Mouse (Mus musculus): ENCODE results near the gene Cd3eap. TPM values are rescaled to one million over a fixed set of nuclear protein-coding genes. Genes with fewer than 3 reads are reported as not detected.

Cd3eap gene
- 17.9 TPM for polyA plus RNA-seq (2015; fragmentation: Illumina TruSeq; extraction: RNeasy Lipid Tissue Mini Kit (QIAGEN cat#74804); ENCODE audit: low read depth, low replicate concordance)

DNA sequence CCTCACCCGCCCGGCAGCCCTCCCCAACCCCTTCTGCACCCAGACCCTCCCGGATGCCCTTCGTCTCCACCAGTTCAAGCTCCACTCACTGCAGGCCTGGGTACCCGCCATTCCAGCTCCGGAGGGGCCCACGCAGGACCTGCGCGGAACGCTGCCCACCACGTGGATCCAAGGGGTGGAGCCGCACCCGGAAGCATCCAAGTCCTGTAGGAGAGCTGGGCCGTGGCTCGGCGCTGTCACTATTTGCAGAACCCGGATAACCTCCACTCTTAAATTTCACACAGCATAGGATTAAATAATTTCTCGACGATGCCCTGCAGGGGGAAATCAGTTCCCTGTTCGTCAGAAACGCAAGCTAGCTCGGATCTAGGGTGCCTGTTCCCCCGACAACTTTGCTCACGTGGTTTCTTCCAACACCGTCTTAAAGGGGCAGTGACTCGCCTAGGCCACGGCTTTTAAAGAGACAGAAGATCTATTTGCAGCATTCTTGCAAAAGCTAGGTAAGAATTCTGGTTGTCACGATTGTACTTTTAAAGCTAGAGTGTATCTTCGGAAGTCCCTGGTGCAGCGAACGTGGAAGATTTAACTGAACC, at the start of gene Cd3eap, which contains the start of gene Ppp1r13l:
Gene Cd3eap, minus strand, starts transcription at position 185 of the 593 bp plus-strand sequence.
Gene Ppp1r13l, plus strand, starts transcription at position 451 of the 593 bp plus-strand sequence.

GRCm38 (mm10) chr7:19404476-19404875, 45.2 kb upstream of the Cd3eap start, which contains the start of gene Ckm:
TSS of gene Ckm (plus strand) at chr7:19404776.

GRCm38 (mm10) chr7:19403731-19404296, 44.5 kb upstream of the Cd3eap start, which contains the start of gene Klc3:
TSS of gene Klc3 (minus strand) at chr7:19404104.

DNA sequence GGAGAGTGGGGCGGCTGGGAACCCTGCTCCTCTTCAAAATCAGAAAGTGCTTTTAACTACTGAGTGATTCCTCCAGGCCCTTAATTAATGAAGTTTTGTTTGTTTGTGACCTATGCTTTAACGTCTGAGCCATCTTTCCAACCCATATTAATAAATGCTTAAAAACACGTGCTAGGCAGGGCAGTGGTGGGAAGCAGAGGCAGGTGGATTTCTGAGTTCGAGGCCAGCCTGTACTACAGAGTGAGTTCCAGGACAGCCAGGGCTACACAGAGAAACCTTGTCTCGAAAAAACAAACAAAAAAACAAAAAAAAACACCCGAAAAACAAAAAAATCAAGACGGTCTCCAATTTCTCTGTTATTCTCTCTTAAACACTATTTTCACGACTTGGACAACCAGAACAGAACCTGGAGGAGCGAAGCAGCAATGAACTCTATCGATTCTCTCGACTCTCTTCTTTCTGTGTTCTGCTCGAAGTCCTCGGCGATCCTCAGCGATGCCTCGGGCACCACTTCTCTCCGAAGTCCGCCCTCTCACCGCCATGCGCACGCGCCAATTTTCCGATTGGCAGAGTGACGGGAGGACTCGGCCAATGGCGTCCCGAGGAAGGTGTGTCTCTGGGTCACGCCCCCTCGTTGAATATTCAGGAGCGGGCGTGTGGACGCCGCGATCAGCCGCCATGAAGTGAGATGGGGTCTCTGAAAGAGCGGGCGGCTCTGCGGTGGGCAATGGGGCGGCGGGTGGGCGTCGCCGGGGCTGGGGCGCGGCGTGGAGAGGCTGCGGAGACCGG, 22.3 kb upstream of the Cd3eap start, which contains the start of gene Ercc2:
Gene Ercc2, plus strand, starts transcription at position 634 of the 789 bp plus-strand sequence.

GRCm38 (mm10) chr7:19344237-19344847, 14.9 kb downstream of the Cd3eap start, which contains the start of gene Ercc1:
TSS of gene Ercc1 (plus strand) at chr7:19344778.

DNA sequence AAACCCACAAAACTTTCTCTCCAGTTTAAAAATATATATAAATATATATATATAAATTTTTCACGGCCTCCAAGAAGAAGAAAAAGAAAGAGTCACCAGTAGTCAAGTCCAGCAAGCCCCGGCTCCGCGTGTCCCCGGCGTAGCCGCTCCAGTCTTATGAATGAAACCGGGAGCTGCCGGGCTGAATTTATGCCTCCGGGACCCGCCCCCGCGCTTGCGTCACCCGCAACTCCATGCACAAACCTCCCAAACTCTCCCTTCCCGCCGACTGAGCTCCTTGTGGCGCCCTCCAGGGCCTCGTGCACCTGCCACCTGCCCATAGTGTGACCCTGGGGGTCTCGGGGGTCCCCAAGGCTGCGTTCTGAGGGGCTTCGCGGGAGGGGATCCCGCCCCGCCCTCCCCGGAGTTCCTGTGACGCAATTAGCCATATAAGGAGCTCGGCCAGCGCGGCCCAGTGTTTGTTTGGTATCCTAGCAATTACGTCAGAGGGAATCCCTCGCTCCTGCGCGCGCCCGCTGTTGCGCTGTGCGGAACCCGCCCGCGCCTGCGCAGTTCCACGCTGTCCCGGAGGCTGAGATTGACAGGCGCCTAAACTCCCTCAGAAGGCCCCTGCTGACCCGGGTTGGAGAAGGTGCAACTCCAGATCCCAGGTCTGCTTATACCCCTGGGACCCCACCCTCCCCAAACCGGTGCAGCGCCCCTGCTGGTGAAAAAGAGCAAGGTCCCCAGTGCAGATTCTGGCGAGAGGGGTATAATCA, 49.2 kb downstream of the Cd3eap start, which contains the start of gene Fosb:
Gene Fosb, minus strand, starts transcription at position 168 of the 758 bp plus-strand sequence.

Other genes with a start within 250 kb of the Cd3eap start
- 0.33 TPM for gene Gm4969, start 241.1 kb downstream of the Cd3eap start, polyA plus RNA-seq (2015; fragmentation: Illumina TruSeq; extraction: RNeasy Lipid Tissue Mini Kit (QIAGEN cat#74804); ENCODE audit: low read depth, low replicate concordance)
- 7.9 TPM for gene Fbxo46, start 239.6 kb downstream of the Cd3eap start, polyA plus RNA-seq (2015; fragmentation: Illumina TruSeq; extraction: RNeasy Lipid Tissue Mini Kit (QIAGEN cat#74804); ENCODE audit: low read depth, low replicate concordance)
- gene Qpctl, start 210.2 kb downstream of the Cd3eap start, polyA plus RNA-seq (2015; fragmentation: Illumina TruSeq; extraction: RNeasy Lipid Tissue Mini Kit (QIAGEN cat#74804); ENCODE audit: low read depth, low replicate concordance) = 14.4 TPM
- gene Snrpd2, start 209.8 kb downstream of the Cd3eap start, polyA plus RNA-seq (2015; fragmentation: Illumina TruSeq; extraction: RNeasy Lipid Tissue Mini Kit (QIAGEN cat#74804); ENCODE audit: low read depth, low replicate concordance) = 82.5 TPM
- gene Gipr, start 193.4 kb downstream of the Cd3eap start, polyA plus RNA-seq (2015; fragmentation: Illumina TruSeq; extraction: RNeasy Lipid Tissue Mini Kit (QIAGEN cat#74804); ENCODE audit: low read depth, low replicate concordance) = 1.8 TPM
- 113 TPM for gene Eml2, start 183.1 kb downstream of the Cd3eap start, polyA plus RNA-seq (2015; fragmentation: Illumina TruSeq; extraction: RNeasy Lipid Tissue Mini Kit (QIAGEN cat#74804); ENCODE audit: low read depth, low replicate concordance)
- 3.4 TPM for gene Gpr4, start 146.9 kb downstream of the Cd3eap start, polyA plus RNA-seq (2015; fragmentation: Illumina TruSeq; extraction: RNeasy Lipid Tissue Mini Kit (QIAGEN cat#74804); ENCODE audit: low read depth, low replicate concordance)
- 44.3 TPM for gene Opa3, start 131.1 kb downstream of the Cd3eap start, polyA plus RNA-seq (2015; fragmentation: Illumina TruSeq; extraction: RNeasy Lipid Tissue Mini Kit (QIAGEN cat#74804); ENCODE audit: low read depth, low replicate concordance)
- gene Vasp, start 87.7 kb downstream of the Cd3eap start, polyA plus RNA-seq (2015; fragmentation: Illumina TruSeq; extraction: RNeasy Lipid Tissue Mini Kit (QIAGEN cat#74804); ENCODE audit: low read depth, low replicate concordance) = 14.7 TPM
- not detected for gene Ppm1n, start 79.4 kb downstream of the Cd3eap start, polyA plus RNA-seq (2015; fragmentation: Illumina TruSeq; extraction: RNeasy Lipid Tissue Mini Kit (QIAGEN cat#74804); ENCODE audit: low read depth, low replicate concordance)
- 116 TPM for gene Rtn2, start 76.9 kb downstream of the Cd3eap start, polyA plus RNA-seq (2015; fragmentation: Illumina TruSeq; extraction: RNeasy Lipid Tissue Mini Kit (QIAGEN cat#74804); ENCODE audit: low read depth, low replicate concordance)
- 8.0 TPM for gene Fosb, start 49.4 kb downstream of the Cd3eap start, polyA plus RNA-seq (2015; fragmentation: Illumina TruSeq; extraction: RNeasy Lipid Tissue Mini Kit (QIAGEN cat#74804); ENCODE audit: low read depth, low replicate concordance)
- gene Ercc1, start 14.7 kb downstream of the Cd3eap start, polyA plus RNA-seq (2015; fragmentation: Illumina TruSeq; extraction: RNeasy Lipid Tissue Mini Kit (QIAGEN cat#74804); ENCODE audit: low read depth, low replicate concordance) = 39.0 TPM
- 2.5 TPM for gene Ppp1r13l, start 266 bp upstream of the Cd3eap start, polyA plus RNA-seq (2015; fragmentation: Illumina TruSeq; extraction: RNeasy Lipid Tissue Mini Kit (QIAGEN cat#74804); ENCODE audit: low read depth, low replicate concordance)
- 28.2 TPM for gene Ercc2, start 22.5 kb upstream of the Cd3eap start, polyA plus RNA-seq (2015; fragmentation: Illumina TruSeq; extraction: RNeasy Lipid Tissue Mini Kit (QIAGEN cat#74804); ENCODE audit: low read depth, low replicate concordance)
- gene Klc3, start 44.6 kb upstream of the Cd3eap start, polyA plus RNA-seq (2015; fragmentation: Illumina TruSeq; extraction: RNeasy Lipid Tissue Mini Kit (QIAGEN cat#74804); ENCODE audit: low read depth, low replicate concordance) = 2.6 TPM
- gene Ckm, start 45.3 kb upstream of the Cd3eap start, polyA plus RNA-seq (2015; fragmentation: Illumina TruSeq; extraction: RNeasy Lipid Tissue Mini Kit (QIAGEN cat#74804); ENCODE audit: low read depth, low replicate concordance) = 0.62 TPM
- gene Mark4, start 99.3 kb upstream of the Cd3eap start, polyA plus RNA-seq (2015; fragmentation: Illumina TruSeq; extraction: RNeasy Lipid Tissue Mini Kit (QIAGEN cat#74804); ENCODE audit: low read depth, low replicate concordance) = 41.6 TPM
- gene Exoc3l2, start 103.8 kb upstream of the Cd3eap start, polyA plus RNA-seq (2015; fragmentation: Illumina TruSeq; extraction: RNeasy Lipid Tissue Mini Kit (QIAGEN cat#74804); ENCODE audit: low read depth, low replicate concordance) = 0.21 TPM
- gene Bloc1s3, start 148.9 kb upstream of the Cd3eap start, polyA plus RNA-seq (2015; fragmentation: Illumina TruSeq; extraction: RNeasy Lipid Tissue Mini Kit (QIAGEN cat#74804); ENCODE audit: low read depth, low replicate concordance) = 7.8 TPM
- gene Trappc6a, start 148.9 kb upstream of the Cd3eap start, polyA plus RNA-seq (2015; fragmentation: Illumina TruSeq; extraction: RNeasy Lipid Tissue Mini Kit (QIAGEN cat#74804); ENCODE audit: low read depth, low replicate concordance) = 20.7 TPM
- gene Nkpd1, start 158.4 kb upstream of the Cd3eap start, polyA plus RNA-seq (2015; fragmentation: Illumina TruSeq; extraction: RNeasy Lipid Tissue Mini Kit (QIAGEN cat#74804); ENCODE audit: low read depth, low replicate concordance) = 0.51 TPM
- gene Ppp1r37, start 203.6 kb upstream of the Cd3eap start, polyA plus RNA-seq (2015; fragmentation: Illumina TruSeq; extraction: RNeasy Lipid Tissue Mini Kit (QIAGEN cat#74804); ENCODE audit: low read depth, low replicate concordance) = 121 TPM
- gene Zfp296, start 217.8 kb upstream of the Cd3eap start, polyA plus RNA-seq (2015; fragmentation: Illumina TruSeq; extraction: RNeasy Lipid Tissue Mini Kit (QIAGEN cat#74804); ENCODE audit: low read depth, low replicate concordance) = 2.2 TPM
- 70.4 TPM for gene Gemin7, start 218.1 kb upstream of the Cd3eap start, polyA plus RNA-seq (2015; fragmentation: Illumina TruSeq; extraction: RNeasy Lipid Tissue Mini Kit (QIAGEN cat#74804); ENCODE audit: low read depth, low replicate concordance)
- gene Clasrp, start 245.0 kb upstream of the Cd3eap start, polyA plus RNA-seq (2015; fragmentation: Illumina TruSeq; extraction: RNeasy Lipid Tissue Mini Kit (QIAGEN cat#74804); ENCODE audit: low read depth, low replicate concordance) = 61.8 TPM